Mouse (Mus musculus) thymus, postnatal 14 days (tissue): ENCODE results near the gene Mef2a.

Experiments
- DNase-seq: peaks from one replicate; pipeline ENCODE4 v3.0.0; 2021

Mef2a gene

GRCm38 (mm10) chr7:67206496-67206895 is 166.2 kb downstream of the Mef2a start:
- no peak for DNase-seq

GRCm38 (mm10) chr7:67205734-67206425 is 166.8 kb downstream of the Mef2a start:
- DNase-seq = no peak

- no peak for DNase-seq
Observed at GRCm38 (mm10) chr7:67203625-67204024, 169.0 kb downstream of the Mef2a start.

GRCm38 (mm10) chr7:67199412-67199811 is 173.2 kb downstream of the Mef2a start:
- DNase-seq = peak; percentile 75

GRCm38 (mm10) chr7:67183786-67184185 is 188.9 kb downstream of the Mef2a start:
- DNase-seq = no peak
